In the genomic region with DNA sequence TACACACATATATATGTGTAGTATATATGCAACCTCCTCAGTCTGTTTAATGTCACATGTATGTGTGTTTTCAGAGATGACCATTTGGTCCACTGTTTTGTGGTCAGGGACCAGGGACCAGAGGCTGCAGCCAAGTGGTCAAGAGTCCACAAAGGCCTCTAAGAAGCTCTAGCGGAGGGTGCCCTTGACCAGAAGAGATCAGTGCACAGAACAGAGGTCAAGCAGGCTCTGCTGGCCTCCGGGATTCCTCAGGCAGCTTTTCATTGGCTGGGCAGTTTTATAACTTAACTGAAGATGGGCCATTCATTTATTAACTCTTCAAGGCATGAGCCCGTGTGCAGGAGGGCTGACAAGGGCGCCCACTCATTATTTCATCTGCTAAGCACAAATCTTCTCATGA, we compare ENCODE assay signal across 15 mouse cellular contexts.
"Had no signal": no experiment of that assay in that cellular context is flagged by ENCODE, and none has a peak within 500 bp of the region (broad histone marks: within the 10 kb centered on the region; RNA-seq: fewer than 3 reads in every experiment).

No protein-coding gene starts in this region.

- H3K4me1 ChIP-seq: limb, embryonic 10.5 days; liver, embryonic 15.5 days; neural tube, embryonic 13.5 days; stomach, embryonic 15.5 days had no signal

- H3K4me2 ChIP-seq: liver, embryonic 11.5 days; liver, embryonic 15.5 days; midbrain, embryonic 11.5 days; neural tube, embryonic 13.5 days; stomach, embryonic 15.5 days had no signal

- H3K9me3 ChIP-seq: limb, embryonic 10.5 days; liver, embryonic 15.5 days; megakaryocyte, embryonic 14.5 days; neural tube, embryonic 13.5 days; stomach, embryonic 15.5 days had no signal

- H3K27me3 ChIP-seq: neural tube, embryonic 13.5 days; stomach, embryonic 15.5 days had no signal

- ATAC-seq: intestine, embryonic 16.5 days; midbrain, embryonic 16.5 days had no signal

- H3K9ac ChIP-seq: liver, embryonic 15.5 days; neural tube, embryonic 13.5 days; stomach, embryonic 15.5 days had no signal

- H3K4me3 ChIP-seq: left cerebral cortex, adult 2 months; limb, embryonic 10.5 days; liver, embryonic 15.5 days; megakaryocyte, embryonic 14.5 days; neural tube, embryonic 13.5 days; stomach, embryonic 15.5 days had no signal

- H3K27ac ChIP-seq: left cerebral cortex, adult 2 months; limb, embryonic 10.5 days; liver, embryonic 15.5 days; neural tube, embryonic 13.5 days; stomach, embryonic 15.5 days had no signal

- DNase-seq: lung, adult 2 months; lung, postnatal 10 days; lung, postnatal 4 days; retina, postnatal 1 day; thymus, postnatal 4 days had no signal

- H3K36me3 ChIP-seq: liver, embryonic 15.5 days; stomach, embryonic 15.5 days had no signal
